Mouse (Mus musculus) erythroblast, embryonic 14.5 days (primary cell): ENCODE measurements around the gene Tfcp2.

Experiments used
- GATA1 ChIP-seq: IDR thresholded peaks from 2 replicates; pipeline ENCODE4 v1.6.1; 2012; ENCODE audit warnings: low read length, inconsistent platforms, mixed read lengths
- TAL1 ChIP-seq: IDR thresholded peaks from 3 replicates; pipeline ENCODE4 v1.6.1; 2012; ENCODE audit warnings: low read length, inconsistent platforms, mixed read lengths

DNA sequence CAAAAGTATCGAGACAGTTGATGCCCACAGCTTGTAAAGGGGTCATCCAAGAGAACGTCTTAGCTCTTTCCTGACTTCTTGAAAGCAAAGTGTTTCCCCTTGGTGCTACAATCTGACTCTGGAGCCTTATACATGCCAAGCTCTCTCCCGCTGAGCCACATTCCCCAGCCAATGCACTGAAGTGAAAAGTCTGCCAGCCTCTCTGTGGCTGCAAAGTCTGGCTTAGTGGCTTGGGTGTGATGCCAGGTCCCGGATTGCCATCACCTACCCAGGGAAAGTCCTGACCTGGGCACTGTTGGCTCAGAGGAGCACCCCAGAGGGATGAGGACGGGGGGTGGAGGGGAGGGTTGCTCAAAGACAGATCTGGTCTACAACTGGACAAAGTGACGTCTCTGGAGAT is 25.0 kb upstream of the Tfcp2 start:
- no peak for TF ChIP-seq GATA1
- TF ChIP-seq TAL1: no peak
